ENCODE assay signal across 19 mouse cellular contexts in genomic region chr2:52449818-52450217, GRCm38 (mm10).
"Had no signal": no experiment of that assay in that cellular context is flagged by ENCODE, and none has a peak within 500 bp of the region (broad histone marks: within the 10 kb centered on the region; RNA-seq: fewer than 3 reads in every experiment).

No protein-coding gene starts in this region.

- H3K27ac ChIP-seq: limb, embryonic 10.5 days; limb, embryonic 13.5 days; midbrain, embryonic 12.5 days; midbrain, embryonic 15.5 days; neural tube, embryonic 13.5 days had no signal

- DNase-seq: kidney, adult 18-20 months; kidney, adult 9 months; kidney, postnatal 14 days; kidney, postnatal 4 days; liver; lung, postnatal 10 days; retina, postnatal 1 day; right cerebral cortex, postnatal 25 days; thymus, adult 18-20 months; thymus, postnatal 14 days; thymus, postnatal 4 days had no signal

- H3K9ac ChIP-seq: limb, embryonic 13.5 days; liver, embryonic 12.5 days; liver, embryonic 15.5 days; midbrain, embryonic 12.5 days; midbrain, embryonic 15.5 days; neural tube, embryonic 13.5 days had no signal

- H3K4me1 ChIP-seq: limb, embryonic 10.5 days; limb, embryonic 13.5 days; midbrain, embryonic 12.5 days; midbrain, embryonic 15.5 days; neural tube, embryonic 13.5 days had no signal

- H3K27me3 ChIP-seq: limb, embryonic 13.5 days; liver, embryonic 15.5 days; midbrain, embryonic 12.5 days; midbrain, embryonic 15.5 days; neural tube, embryonic 13.5 days had no signal

- H3K9me3 ChIP-seq: limb, embryonic 10.5 days; limb, embryonic 13.5 days; liver, embryonic 12.5 days; liver, embryonic 15.5 days; midbrain, embryonic 12.5 days; midbrain, embryonic 15.5 days; neural tube, embryonic 13.5 days had no signal

- H3K4me2 ChIP-seq: limb, embryonic 13.5 days; midbrain, embryonic 12.5 days; midbrain, embryonic 15.5 days; neural tube, embryonic 13.5 days had no signal

- H3K36me3 ChIP-seq: limb, embryonic 10.5 days; limb, embryonic 13.5 days; liver, embryonic 12.5 days; liver, embryonic 15.5 days; midbrain, embryonic 12.5 days had no signal

- ATAC-seq: intestine, embryonic 16.5 days; midbrain, embryonic 15.5 days had no signal

- H3K4me3 ChIP-seq: limb, embryonic 10.5 days; limb, embryonic 13.5 days; liver, embryonic 12.5 days; liver, embryonic 15.5 days; midbrain, embryonic 12.5 days; midbrain, embryonic 15.5 days; neural tube, embryonic 13.5 days had no signal
